Mouse (Mus musculus): ENCODE results near the gene Lingo2.

DNA sequence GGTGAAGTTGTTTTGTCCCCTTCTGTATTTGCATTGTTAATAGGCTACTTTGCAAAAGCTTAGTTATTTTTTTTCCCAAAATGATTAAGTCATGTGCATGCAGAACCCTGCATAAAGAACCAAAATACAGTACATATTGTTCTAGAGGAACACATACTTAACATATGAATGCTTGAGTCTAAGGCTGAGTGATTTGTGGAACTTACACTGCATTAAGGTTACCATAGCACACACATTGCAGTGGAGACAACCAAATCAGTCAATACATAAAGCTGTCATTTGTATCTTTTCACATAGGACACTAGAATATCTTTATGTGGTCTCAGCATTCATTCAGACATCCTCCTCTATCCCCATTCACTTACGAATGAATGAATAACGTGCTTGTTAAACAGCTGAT lies 1023.8 kb downstream of the Lingo2 start:
- TF ChIP-seq EP300 (IDR thresholded peaks at IDR 0.05; ENCODE audit: low read depth in 1 of 2, low read length in 2 of 2) (no peak), MYC (IDR thresholded peaks at IDR 0.05; ENCODE audit: low read depth, low read length) (no peak), CTCF (IDR thresholded peaks at IDR 0.05 in 2 of 3, conservative IDR thresholded peaks at IDR 0.05 in 1 of 3; ENCODE audit: control insufficient read depth in 1 of 3, insufficient read depth in 1 of 3, low read depth in 2 of 3, low read length in 3 of 3, poor library complexity in 1 of 3, severe bottlenecking in 1 of 3) (no peak), POLR2AphosphoS2 (IDR thresholded peaks at IDR 0.05; ENCODE audit: low read length) (no peak), MAX (IDR thresholded peaks at IDR 0.05; ENCODE audit: low read length) (no peak), MEF2A (IDR thresholded peaks at IDR 0.05; ENCODE audit: extremely low read depth, insufficient replicate concordance, low read depth, low read length, poor library complexity, severe bottlenecking) (no peak), TAL1 (IDR thresholded peaks at IDR 0.05; ENCODE audit: low read length) (no peak), RAD21 (IDR thresholded peaks at IDR 0.05; ENCODE audit: low read depth, low read length) (no peak), POLR2A (IDR thresholded peaks at IDR 0.05; ENCODE audit: control insufficient read depth in 1 of 2, insufficient read depth in 1 of 2, low read depth in 1 of 2, low read length in 2 of 2, poor library complexity in 1 of 2) (no peak), KAT2A (conservative IDR thresholded peaks at IDR 0.05; ENCODE audit: low read depth, low read length) (no peak), ZKSCAN1 (IDR thresholded peaks at IDR 0.05; ENCODE audit: low read depth, low read length) (no peak), MAFK (IDR thresholded peaks at IDR 0.05; ENCODE audit: borderline replicate concordance, low read depth, low read length) (no peak), RCOR1 (IDR thresholded peaks at IDR 0.05; ENCODE audit: low read depth, low read length) (no peak)

Measured in MEL (cell line).